Mouse (Mus musculus): ENCODE data around the gene Prrg3. TPM values are rescaled to one million over a fixed set of nuclear protein-coding genes. Genes with fewer than 3 reads are reported as not detected.
"Not testable (repeated sequence)": the region's sequence is repeated elsewhere in the genome, so short reads cannot be mapped to it uniquely, and the experiment has no call there.

The Prrg3 gene
- total RNA-seq (2021) = 10 to 100 TPM; 19.3 to 21.2 TPM
- long read RNA-seq, full-length matches to known transcripts = 12 of 16 reads
- long read RNA-seq, partial matches to known transcripts = 0 of 16 reads
- long read RNA-seq, other reads (novel, unspliced or antisense) = 4 of 16 reads

DNA sequence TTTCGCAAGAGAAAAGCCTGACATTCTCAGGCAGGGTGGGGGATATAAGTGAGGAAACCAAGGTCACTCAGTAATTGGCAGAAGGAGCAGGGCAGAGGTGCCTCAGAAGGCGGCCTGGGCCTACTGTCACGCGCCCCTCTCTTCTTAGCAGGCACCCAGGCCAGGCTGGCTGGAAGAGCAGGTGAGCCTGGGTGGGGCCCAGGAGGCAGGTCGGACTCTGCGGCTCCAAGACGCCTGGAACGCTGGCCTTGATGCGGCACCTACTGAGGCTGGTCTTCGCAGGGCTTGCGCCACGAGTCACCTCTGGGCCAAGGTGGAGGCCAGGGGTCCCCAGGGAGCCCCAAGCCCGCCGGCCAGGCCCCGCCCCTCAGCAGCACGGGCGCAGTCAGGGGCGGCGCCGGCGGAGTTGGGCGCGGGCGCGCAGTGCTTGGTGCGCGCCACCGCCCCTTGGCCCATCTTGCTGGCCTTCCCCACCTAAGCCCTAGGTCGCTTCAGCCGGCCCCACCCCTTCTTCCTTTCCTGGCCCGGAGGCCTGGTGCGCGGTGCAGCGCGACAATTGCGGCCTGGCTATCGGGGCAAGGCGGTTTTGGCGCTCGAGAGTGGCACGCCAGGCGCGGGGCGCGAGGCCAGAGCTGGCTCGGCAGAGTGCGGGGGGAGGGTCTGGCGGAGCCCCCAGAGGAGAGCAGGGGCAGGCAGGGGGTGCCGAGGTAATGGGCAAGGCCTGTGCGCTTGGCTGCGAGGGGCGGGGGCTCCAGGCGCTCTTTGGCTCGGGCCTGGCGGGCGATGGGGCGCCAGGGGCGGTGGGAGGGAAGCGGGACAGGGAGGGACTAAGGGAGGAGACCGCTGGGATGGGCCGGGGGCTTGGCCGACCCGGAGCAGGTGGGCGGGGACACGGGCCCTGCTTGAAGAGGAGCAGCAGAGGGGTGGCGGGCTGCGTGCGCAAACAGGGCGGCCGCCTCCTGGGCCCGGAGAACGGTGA, at the start of gene Prrg3:
Gene Prrg3 (plus strand): TSS at position 552 of the 979 bp plus-strand sequence.
- no peak for DNase-seq (ENCODE audit: low spot score in 2 of 2)

DNA sequence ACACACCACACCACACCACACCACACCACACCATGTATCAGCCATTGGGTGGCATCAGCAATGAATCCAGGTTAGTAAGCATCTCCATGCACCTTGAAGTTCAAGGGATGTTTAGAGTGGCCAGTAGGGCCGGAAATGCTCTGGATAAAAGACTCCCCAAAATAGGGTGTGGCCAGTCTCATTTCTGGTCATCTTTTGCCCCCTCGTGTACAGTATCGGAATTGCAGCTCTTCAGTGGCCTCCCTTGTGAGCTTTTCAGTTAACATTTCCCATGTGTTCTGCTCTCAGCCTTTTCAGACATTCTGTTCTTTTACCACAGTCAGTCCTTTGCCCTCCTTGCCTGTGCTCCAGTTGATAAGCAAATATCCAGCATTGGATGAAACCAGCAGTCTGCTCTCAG, 15.8 kb upstream of the Prrg3 start:
- DNase-seq (ENCODE audit: low spot score in 2 of 2) = peak in 1 of 2 experiments; percentile 44

DNA sequence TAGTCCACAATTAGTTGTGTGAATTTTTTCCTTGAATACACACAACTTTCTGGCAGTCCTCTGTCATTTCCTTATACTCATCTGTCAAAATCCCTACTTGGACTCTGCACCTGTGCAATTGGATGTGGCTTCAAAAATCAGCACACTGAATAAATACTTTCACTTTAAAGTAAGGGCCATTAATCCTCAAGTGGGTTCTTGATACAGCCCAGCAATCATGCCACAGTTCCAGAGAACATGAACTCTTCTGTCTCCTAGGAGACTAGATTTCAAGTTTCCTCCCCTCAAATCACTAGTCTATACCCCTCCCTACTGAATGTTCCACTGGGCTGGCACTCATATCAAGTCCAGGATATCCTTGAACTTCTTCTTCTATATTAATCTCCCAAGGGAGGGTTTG, 4.1 kb upstream of the Prrg3 start:
- DNase-seq (ENCODE audit: low spot score in 2 of 2) = no peak

DNA sequence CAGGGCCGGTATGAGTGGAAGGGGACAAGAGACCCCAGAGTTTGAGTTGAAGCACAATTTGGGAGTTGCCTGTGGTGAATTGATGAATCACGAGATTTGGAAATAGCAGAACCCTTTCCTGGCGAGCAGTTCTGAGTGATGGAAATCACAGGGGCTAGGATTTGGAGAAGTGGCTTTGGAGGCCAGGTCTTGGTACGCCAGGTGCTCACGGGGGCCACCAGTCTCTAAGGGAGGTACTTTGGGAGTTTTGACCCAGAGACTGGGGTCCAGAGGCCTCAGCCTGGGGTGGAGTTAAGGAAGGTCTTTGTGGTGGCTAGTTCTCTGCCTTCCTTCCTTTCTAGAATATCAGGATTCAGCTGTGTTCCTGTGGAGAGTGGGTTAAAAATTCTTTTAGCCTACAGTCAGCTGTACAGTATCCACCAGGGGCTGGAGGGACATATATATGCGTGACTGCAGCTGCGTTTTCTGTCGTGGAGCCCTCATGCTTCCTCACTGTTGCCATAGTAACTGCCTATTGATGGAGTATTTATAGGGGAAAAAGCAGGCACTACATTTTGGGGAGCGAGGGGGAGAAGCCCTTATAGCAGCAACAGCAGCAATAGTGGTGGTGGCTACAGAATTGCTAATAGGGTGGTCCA, 970 bp downstream of the Prrg3 start:
- no peak for DNase-seq (ENCODE audit: low spot score in 2 of 2)

DNA sequence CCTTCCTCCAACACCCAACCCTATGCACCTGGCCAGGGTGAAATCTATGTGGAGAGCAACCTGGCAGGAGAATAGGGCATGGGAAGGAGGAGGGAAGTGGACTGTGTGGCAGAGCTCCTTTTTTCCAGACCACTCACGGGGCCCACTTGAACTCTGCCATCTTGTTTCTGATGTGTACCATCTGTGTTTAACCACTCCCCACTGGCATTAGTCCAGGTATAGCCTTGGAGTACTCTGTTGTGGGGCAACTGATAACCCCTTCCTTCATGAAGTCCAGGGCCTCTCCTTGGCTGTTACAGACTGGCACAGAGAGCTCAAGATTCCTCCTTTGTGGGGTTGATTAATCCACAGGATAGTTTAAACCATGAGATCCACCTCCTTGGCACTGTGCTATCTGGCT, 5.8 kb downstream of the Prrg3 start:
- DNase-seq (ENCODE audit: low spot score in 2 of 2) = no peak

DNA sequence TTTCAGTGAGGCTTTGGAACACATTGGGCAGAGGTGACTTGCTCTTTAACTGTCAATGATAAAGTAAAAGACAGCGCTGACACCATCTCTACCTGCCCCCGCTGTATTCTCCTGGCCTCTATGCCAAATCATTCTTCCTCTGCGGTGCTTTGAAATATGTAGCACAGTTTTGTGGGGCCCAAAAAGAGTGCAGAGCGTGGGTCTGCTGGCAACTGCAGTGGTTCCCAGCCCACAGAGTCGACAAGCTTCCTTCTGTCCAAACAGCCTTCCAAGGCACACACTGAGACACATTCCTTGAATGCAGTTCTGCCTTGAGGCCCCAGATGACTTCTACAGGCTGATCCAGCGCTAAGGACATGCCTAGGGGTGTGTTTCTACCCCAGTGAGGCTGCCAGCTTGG, 6.4 kb downstream of the Prrg3 start:
- DNase-seq (ENCODE audit: low spot score in 2 of 2) = peak in 1 of 2 experiments; percentile 47

DNA sequence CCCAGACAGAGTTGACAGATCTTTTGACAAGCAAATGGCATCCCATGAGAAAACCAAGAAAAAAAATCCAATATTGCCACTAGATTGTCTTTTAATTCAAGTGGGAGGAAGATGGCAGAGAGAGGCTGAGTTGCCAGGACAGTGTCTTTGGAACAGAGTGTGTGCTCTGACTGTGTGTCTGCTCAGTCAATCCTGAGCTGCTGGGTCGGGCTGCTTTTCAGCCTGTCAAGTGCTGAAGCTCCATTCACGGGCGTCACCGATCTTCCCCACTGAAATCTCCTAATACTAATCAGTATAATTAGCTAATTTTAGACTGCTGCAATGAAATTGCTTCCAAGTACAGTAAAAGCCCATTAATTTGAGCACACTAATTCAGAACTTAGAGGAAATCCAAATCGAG, 8.9 kb downstream of the Prrg3 start:
- DNase-seq (ENCODE audit: low spot score in 2 of 2) = no peak

DNA sequence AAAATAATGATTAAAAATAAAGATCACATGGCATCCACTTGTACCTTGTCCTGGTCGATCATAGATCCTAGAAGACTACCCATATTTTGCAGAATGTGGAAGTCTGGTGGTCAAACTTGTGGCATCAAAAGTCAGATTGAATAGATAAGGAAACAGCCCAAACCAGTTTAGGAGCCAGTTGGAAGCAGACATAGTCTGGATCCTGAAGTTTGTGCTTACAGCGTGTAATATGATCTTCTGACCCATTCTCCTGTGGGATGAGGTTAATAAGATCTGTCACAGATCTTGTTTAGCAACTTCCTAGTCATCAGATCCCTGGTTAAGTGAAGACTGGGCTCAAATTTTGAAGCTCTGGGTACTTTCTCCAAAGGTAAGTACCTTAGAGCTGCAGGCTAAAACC, 10.3 kb downstream of the Prrg3 start, which contains the start of gene Fate1:
Gene Fate1 (plus strand): TSS at position 301 of the 400 bp plus-strand sequence.
- DNase-seq (ENCODE audit: low spot score in 2 of 2) = no peak

DNA sequence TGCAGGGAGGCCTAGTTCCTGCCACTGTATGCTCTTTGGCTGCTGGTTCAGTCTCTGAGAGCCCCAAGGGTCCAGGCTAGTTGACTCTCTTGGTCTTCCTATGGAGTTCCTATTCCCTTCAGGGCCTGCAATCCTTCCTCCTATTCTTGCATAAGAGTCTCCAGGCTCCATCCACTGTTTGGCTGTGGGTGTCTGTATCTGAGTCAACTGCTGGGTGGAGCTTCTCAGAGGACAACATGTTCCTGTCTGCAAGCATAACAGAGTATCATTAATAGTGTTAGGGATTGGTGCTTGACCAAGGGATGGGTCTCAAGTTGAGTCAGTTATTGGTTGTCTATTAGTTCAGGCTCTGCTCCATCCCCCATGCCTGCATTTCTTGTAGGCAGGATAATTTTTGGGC, 15.3 kb downstream of the Prrg3 start:
- DNase-seq (ENCODE audit: low spot score in 2 of 2) = not testable (repeated sequence)

DNA sequence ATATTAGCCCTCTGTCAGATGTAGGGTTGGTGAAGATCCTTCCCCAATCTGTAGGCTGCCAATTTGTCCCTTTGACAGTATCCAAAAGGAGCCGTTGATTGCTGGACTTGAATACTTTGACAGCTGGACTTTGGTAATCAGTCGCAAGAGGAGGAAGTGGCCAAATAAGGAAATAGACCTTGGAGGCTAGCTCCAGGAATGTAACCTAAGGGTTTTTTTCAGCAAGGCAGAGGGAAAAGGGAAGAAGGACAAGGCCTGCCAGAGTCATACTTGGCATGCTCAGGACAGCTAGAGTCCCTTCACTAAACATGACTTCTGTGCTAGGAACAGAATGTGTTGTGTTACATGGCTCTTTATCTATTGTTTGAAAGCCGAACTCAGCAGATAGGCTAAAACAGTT, 18.0 kb downstream of the Prrg3 start:
- DNase-seq (ENCODE audit: low spot score in 2 of 2) = no peak

DNA sequence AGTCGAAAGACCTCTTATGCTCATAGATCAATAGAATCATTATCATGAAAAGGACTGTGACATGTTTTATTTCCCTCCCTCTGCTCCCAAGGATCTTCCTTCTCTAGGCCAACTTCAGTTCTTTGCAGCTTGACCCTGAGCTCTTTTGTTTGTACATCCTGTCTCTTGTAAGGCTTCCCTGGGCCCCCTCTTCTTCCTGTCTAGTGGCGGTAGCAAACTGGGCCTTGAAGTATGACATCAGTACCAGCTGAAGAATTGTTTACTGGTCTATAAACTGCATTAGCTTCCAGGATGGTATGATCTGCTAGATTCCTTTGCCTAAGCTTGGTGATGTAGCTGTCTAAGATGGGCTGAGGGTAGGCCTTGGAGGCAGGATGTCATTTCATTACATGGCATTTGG, 18.9 kb downstream of the Prrg3 start:
- no peak for DNase-seq (ENCODE audit: low spot score in 2 of 2)

DNA sequence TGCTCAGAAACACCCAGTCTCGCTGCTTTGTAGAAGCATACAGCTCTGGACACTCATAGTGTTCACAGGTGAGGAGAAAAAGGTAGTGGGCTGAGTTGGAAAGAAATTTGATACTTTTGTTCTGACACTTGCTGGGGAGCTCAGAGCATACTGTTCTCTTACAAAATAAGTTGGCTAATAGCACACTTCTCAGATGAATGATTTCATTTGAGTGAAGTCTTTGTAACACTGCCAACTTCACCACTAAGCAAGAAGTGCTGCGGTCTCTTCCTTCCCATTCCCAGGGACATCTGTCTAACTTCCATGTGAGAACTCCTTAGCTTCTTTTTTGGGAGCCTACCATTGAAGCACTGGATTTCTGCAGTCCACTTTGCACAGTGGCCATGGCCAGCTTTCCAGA, 20.8 kb downstream of the Prrg3 start:
- DNase-seq (ENCODE audit: low spot score in 2 of 2) = no peak

DNA sequence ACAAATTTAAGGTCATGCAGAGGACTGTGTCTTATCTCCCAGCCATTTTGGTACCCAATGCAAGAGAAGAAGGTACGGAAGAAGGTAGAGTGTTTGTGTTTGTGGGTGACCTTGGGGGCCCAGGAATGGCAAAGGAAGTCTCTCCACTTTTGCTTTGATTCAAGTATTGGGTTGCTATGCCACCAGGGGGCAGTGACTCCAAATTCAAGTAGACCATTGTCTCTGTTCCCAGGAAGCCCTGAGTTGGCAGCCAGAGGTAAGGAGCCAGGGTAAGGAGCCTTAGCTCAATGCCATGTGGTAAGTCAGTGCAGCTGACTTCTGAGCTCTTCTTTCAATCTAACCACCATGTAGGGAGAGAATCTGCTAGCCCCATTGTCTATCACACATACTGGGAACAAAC, 21.4 kb downstream of the Prrg3 start:
- no peak for DNase-seq (ENCODE audit: low spot score in 2 of 2)

DNA sequence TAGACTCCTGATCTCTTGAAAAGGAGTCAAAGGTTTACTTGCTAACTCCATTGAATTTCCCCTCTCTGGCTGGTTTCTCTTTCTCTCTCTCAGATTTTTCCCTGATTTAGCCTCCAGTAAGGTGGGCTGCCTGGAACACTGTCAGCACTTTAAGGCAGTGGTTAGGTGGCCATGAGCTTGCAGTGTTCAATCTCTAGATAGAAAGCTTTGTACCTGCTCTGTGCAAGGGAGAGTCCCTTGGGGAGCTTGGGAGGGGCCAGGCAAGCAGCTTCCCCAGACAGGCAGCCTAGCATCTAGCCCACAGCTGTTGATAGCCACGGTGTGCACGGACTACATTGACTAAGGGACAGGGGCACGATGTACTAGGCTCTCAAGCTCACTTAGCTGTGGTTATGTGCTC, 29.1 kb downstream of the Prrg3 start, which contains the start of gene Cnga2:
Gene Cnga2 (plus strand): TSS at position 301 of the 400 bp plus-strand sequence.
- no peak for DNase-seq (ENCODE audit: low spot score in 2 of 2)

DNA sequence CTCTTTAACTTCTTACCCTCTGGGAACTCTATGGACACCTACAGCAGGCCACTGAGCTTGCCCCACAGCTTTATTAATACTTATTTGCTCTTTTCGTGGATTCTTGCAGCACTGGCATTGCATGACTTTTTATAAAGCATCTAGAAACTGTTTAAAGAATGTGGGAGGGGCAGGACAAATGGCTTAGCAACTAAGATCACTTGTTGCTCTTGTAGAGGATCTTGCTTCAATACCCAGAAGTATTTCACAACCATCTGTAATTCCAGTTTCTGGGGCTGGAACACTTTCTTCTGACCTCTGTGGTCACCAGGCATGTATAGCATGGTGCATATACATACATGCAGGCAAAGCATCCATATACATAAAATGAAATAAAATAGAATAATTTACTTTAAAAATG, 33.5 kb downstream of the Prrg3 start:
- DNase-seq (ENCODE audit: low spot score in 2 of 2) = no peak

DNA sequence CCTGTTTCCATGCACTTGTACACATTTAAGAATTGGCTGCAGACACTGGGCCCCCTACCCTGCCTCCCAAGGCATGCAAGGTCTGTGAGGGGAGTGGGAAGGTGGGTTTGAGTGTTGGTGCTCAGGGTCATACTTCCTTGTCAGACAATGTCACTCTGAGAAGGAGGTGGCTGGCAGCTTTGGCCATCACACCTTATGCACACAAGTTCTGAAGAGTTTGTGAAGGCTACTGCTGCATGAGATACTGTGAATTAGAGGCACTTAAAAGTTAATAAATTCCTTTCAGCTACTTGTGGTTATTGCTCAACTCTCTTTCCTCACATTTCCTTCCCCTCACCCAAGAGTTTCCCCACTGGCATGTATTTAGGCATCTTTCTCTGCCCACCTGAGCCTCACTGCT, 47.5 kb downstream of the Prrg3 start:
- no peak for DNase-seq (ENCODE audit: low spot score in 2 of 2)

DNA sequence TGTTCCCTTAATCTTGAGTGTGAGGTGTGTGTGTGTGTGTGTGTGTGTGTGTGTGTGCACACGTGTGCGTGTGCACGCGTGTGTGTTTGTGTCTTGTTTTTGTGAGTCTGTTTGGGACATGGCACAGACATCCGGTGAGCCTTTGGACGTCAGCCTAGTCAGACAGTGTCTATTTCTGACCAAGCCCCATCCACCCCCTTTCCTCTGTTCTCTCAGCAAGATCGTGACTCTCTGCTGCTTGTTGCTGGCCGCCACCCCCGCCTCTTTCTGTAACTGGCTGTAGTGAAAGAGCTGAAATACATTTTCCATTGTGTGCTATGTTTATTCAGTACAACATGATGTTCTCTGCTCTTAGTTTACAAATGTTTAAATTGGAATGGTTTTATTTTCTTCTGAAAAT, 49.8 kb downstream of the Prrg3 start:
- DNase-seq (ENCODE audit: low spot score in 2 of 2) = peak in 1 of 2 experiments; percentile 45

DNA sequence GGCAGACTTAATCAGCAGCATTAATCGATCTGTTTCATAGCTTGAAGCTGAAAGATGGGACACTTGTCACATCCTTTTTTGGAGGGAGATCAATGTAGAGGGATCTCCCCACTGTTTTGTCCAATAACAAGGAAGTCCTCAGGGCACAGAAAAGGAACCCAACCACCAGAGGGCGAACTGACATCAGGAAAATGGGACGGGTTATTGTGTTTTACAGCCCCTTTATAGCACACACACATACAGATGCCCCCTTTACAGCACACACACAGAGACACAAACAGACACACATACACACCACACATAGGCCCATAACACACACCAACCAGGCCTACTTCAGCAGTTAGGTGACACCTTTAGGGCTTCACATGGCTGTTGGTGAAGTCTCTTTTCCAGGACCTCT, 50.4 kb downstream of the Prrg3 start:
- DNase-seq (ENCODE audit: low spot score in 2 of 2) = peak in 1 of 2 experiments; percentile 35

DNA sequence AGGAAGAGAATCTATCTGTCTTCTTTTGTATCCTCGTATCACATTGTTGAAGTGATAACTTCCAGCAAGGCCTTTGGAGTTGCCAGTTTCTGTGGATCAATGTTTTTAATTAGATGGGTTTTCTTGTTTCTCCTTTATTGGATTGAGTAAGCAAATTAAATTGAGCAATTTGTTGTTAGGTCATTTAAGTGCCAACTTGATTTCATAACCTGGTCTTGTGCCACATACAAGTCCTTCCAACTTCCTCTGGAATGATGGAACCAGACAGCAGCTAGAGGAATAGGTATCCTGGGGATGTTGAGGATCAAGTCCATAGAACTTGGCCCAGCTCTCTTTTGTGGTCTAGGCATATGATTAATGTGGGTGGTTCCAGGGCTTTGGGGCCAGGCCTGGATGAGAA, 59.8 kb downstream of the Prrg3 start:
- no peak for DNase-seq (ENCODE audit: low spot score in 2 of 2)

All from layer of hippocampus, adult 18-20 months (tissue).